ENCODE assay signal across 7 mouse cellular contexts in genomic region chr6:99522359-99523108, GRCm38 (mm10). TPM values are rescaled to one million over a fixed set of nuclear protein-coding genes. Genes with fewer than 3 reads are reported as not detected.
DNase-seq lines count a peak whose midpoint lies in the region; ATAC-seq lines count a peak whose summit lies in the region.

TSS of gene Foxp1 (minus strand) at chr6:99522721.

- no peaks in the 10 kb centered on the region for H3K4me1 ChIP-seq in embryonic facial prominence, embryonic 11.5 days (ENCODE audit: control insufficient read depth, insufficient read depth, low read length)
- peaks cover 39% of the 10 kb centered on the region for H3K4me1 ChIP-seq in limb, embryonic 10.5 days
- H3K4me1 ChIP-seq in midbrain, embryonic 12.5 days, result peaks cover 26% of the 10 kb centered on the region

- H3K4me2 ChIP-seq in embryonic facial prominence, embryonic 11.5 days (ENCODE audit: low read depth, low read length), result peak within 1 kb of the TSS; percentile 78
- H3K4me2 ChIP-seq in midbrain, embryonic 12.5 days (replicated peaks), result peak within 1 kb of the TSS; percentile 92

- no peaks in the 10 kb centered on the region for H3K36me3 ChIP-seq in embryonic facial prominence, embryonic 11.5 days (replicated peaks; ENCODE audit: control insufficient read depth, insufficient read depth, low read depth, low read length)
- peaks cover 13% of the 10 kb centered on the region for H3K36me3 ChIP-seq in limb, embryonic 10.5 days
- H3K36me3 ChIP-seq in midbrain, embryonic 12.5 days, result no peaks in the 10 kb centered on the region

- H3K27ac ChIP-seq in embryonic facial prominence, embryonic 11.5 days (replicated peaks; ENCODE audit: low read depth, low read length), result peak within 1 kb of the TSS; percentile 99
- H3K27ac ChIP-seq in limb, embryonic 10.5 days, result peak within 1 kb of the TSS; percentile 97
- H3K27ac ChIP-seq in midbrain, embryonic 12.5 days (replicated peaks), result peak within 1 kb of the TSS; percentile 99

- DNase-seq in adrenal gland, postnatal 10 days, result peak; percentile 83
- peak; percentile 82 for DNase-seq in embryonic facial prominence, embryonic 11.5 days (ENCODE audit: low spot score)
- DNase-seq in heart, adult 11 months, result peak; percentile 99
- peak; percentile 87 for DNase-seq in kidney, adult 11 months
- peak; percentile 83 for DNase-seq in limb, embryonic 10.5 days (ENCODE audit: low spot score)
- peak; percentile 84 for DNase-seq in skeletal muscle tissue, adult 2 months (ENCODE audit: low read depth, low spot score)

- peak within 1 kb of the TSS; percentile 94 for H3K9ac ChIP-seq in embryonic facial prominence, embryonic 11.5 days (replicated peaks; ENCODE audit: low read length)
- peak within 1 kb of the TSS; percentile 91 for H3K9ac ChIP-seq in midbrain, embryonic 12.5 days (replicated peaks)

- whole genome bisulfite sequencing in embryonic facial prominence, embryonic 11.5 days, result under 1% methylated on average over 71 of the region's 72 CpGs
- under 1% methylated on average over 72 of the region's 72 CpGs for WGBS in limb, embryonic 10.5 days
- whole genome bisulfite sequencing in midbrain, embryonic 12.5 days, result under 1% methylated on average over 72 of the region's 72 CpGs

- H3K9me3 ChIP-seq in embryonic facial prominence, embryonic 11.5 days (replicated peaks; ENCODE audit: control insufficient read depth, low read length), result no peaks in the 10 kb centered on the region; the same call in 1 of the 2 replicates
- H3K9me3 ChIP-seq in limb, embryonic 10.5 days (replicated peaks), result 0 out of 2 replicates have a peak, but pooled peaks cover 2% of the 10 kb centered on the region
- H3K9me3 ChIP-seq in midbrain, embryonic 12.5 days, result peaks cover 6% of the 10 kb centered on the region; the same call in 1 of the 2 replicates

- H3K4me3 ChIP-seq in embryonic facial prominence, embryonic 11.5 days (ENCODE audit: low read depth, low read length), result peak within 1 kb of the TSS; percentile 82
- H3K4me3 ChIP-seq in limb, embryonic 10.5 days, result peak within 1 kb of the TSS; percentile 84
- H3K4me3 ChIP-seq in midbrain, embryonic 12.5 days, result peak within 1 kb of the TSS; percentile 80

- no peaks in the 10 kb centered on the region for H3K27me3 ChIP-seq in embryonic facial prominence, embryonic 11.5 days (ENCODE audit: control insufficient read depth, insufficient read depth, low read length)
- H3K27me3 ChIP-seq in limb, embryonic 10.5 days (ENCODE audit: low read depth, poor library complexity, severe bottlenecking), result peaks cover 22% of the 10 kb centered on the region
- H3K27me3 ChIP-seq in midbrain, embryonic 12.5 days, result no peaks in the 10 kb centered on the region

- no peak for ATAC-seq in embryonic facial prominence, embryonic 11.5 days (replicated peaks; ENCODE audit: insufficient number of reproducible peaks, low FRiP score, low TSS enrichment, low read depth)
- ATAC-seq in midbrain, embryonic 12.5 days (ENCODE audit: low FRiP score, low read depth), result peak; percentile 63

RNA-seq across cellular contexts. Expression of gene Foxp1, which starts in this region (rescaled TPM):
- total RNA-seq in adrenal gland, postnatal 10 days (2021), result 10 to 100 TPM; 44.7 to 51.6 TPM
- polyA plus RNA-seq in embryonic facial prominence, embryonic 11.5 days (2014; fragmentation: Nextera tagmentation; extraction: Ambion mirVana), result 135 and 148 TPM in 2 replicates
- 30.6 and 47.3 TPM in 2 replicates for polyA plus RNA-seq in limb, embryonic 10.5 days (2016; fragmentation: Nextera tagmentation; extraction: Ambion mirVana)
- 91.7 and 96.6 TPM in 2 replicates for polyA plus RNA-seq in midbrain, embryonic 12.5 days (2016; fragmentation: Nextera tagmentation; extraction: Ambion mirVana)
